Comparison of ENCODE assay signal across 8 mouse cellular contexts in the genomic region with DNA sequence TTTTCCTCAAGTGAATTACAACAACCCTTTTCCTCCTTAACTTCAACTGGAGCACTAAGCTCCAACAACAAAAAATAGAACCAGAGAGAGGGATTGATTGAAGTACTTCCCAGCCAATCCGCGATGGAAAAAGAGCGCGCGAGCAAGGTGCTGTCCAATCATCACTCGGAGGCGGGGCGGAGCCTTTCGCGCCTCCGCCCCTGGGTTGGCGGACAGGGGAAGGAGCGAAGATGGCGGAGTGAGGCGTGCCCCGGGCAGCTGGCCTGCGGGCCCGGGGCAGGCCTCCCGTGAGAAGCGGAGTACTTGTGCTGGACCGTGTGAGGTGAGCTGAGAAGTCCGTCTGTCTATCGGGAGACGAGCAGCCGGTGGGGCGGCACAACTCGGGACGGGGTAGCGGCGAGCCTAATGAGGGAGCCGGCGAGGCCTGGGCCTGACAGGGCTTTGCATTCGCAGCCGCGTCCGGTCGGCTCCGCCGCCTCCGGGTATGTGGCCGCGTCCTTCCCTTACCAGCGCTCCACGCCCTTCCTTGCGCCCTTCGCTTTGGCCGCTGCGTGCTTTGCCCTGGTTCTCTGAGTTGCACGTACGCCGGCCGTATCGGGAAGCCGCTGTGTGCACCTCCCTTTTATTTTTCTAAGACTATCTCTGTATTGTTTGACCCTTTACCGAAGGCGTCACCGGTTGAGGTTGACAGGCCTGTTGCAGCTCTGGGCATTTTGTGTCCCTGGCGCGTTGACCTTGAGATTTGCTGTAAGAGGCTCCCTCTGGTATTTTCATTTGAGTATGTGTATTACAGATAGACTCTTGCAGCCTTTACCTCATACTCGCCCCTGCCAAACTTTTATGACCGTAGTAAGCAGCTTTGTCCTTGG. TPM values are rescaled to one million over a fixed set of nuclear protein-coding genes. Genes with fewer than 3 reads are reported as not detected.
A peak's percentile ranks its signal among the peaks of the same experiment; 100 is the strongest.
DNase-seq lines count a peak whose midpoint lies in the region; ATAC-seq lines count a peak whose summit lies in the region.

No protein-coding gene starts in this region.

- H3K4me2 ChIP-seq in lung, embryonic 16.5 days (ENCODE audit: low read depth, low read length), result peak overlapping the region; percentile 71

- peaks cover 15% of the 10 kb centered on the region for H3K36me3 ChIP-seq in lung, embryonic 16.5 days (ENCODE audit: control insufficient read depth, insufficient read depth, low read length)

- DNase-seq in MEL-GATA-1-ER (ENCODE audit: extremely low read depth, low read depth), result peak; percentile 98
- DNase-seq in cerebellum, adult 8-10 months, result peak; percentile 98
- DNase-seq in forelimb bud, embryonic 11.5 days (ENCODE audit: low read depth, low spot score), result peak; percentile 99
- peak; percentile 95 for DNase-seq in layer of hippocampus, adult 9-10 months (ENCODE audit: low spot score)
- DNase-seq in ovary, postnatal 10 days (ENCODE audit: low spot score), result peak; percentile 88
- peak; percentile 91 to 97 for DNase-seq in thymus, postnatal 10 days (ENCODE audit: low spot score in 2 of 2)

- H3K4me1 ChIP-seq in lung, embryonic 16.5 days (replicated peaks; ENCODE audit: control insufficient read depth, insufficient read depth, low read length), result peaks cover 6% of the 10 kb centered on the region

- H3K9me3 ChIP-seq in lung, embryonic 16.5 days (ENCODE audit: control insufficient read depth, low read length), result no peaks in the 10 kb centered on the region

- ATAC-seq in hematopoietic stem cell, adult 5-6 weeks (replicated peaks in 1 of 2; ENCODE audit: insufficient read depth in 1 of 2, low FRiP score in 2 of 2, low TSS enrichment in 1 of 2, low read depth in 1 of 2, poor library complexity in 2 of 2, severe bottlenecking in 2 of 2), result peak; percentile 98
- ATAC-seq in lung, embryonic 16.5 days (ENCODE audit: low read depth), result peak; percentile 99

- WGBS in lung, embryonic 16.5 days, result under 1% methylated on average over 60 of the region's 61 CpGs

- peak overlapping the region; percentile 93 for H3K9ac ChIP-seq in lung, embryonic 16.5 days (ENCODE audit: low read length)

- H3K4me3 ChIP-seq in lung, embryonic 16.5 days (ENCODE audit: low read length), result peak overlapping the region; percentile 81

- peak overlapping the region; percentile 87 for H3K27ac ChIP-seq in lung, embryonic 16.5 days (ENCODE audit: low read length)

- no peaks in the 10 kb centered on the region for H3K27me3 ChIP-seq in lung, embryonic 16.5 days (ENCODE audit: control insufficient read depth, insufficient read depth, low read depth, low read length)

RNA-seq across cellular contexts. Expression of gene Nusap1, which starts 23.8 kb away (rescaled TPM):
- total RNA-seq in hematopoietic stem cell, adult 5-6 weeks (2017), result 80.2 and 97.9 TPM in 2 replicates
- polyA plus RNA-seq in lung, embryonic 16.5 days (2015; fragmentation: Nextera tagmentation; extraction: Ambion mirVana), result 81.3 and 93.7 TPM in 2 replicates

RNA-seq across cellular contexts. Expression of gene Oip5, which starts 23.9 kb away (rescaled TPM):
- total RNA-seq in hematopoietic stem cell, adult 5-6 weeks (2017), result 20.5 and 22.9 TPM in 2 replicates
- 27.8 and 29.1 TPM in 2 replicates for polyA plus RNA-seq in lung, embryonic 16.5 days (2015; fragmentation: Nextera tagmentation; extraction: Ambion mirVana)

RNA-seq across cellular contexts. Expression of gene Chp1, which starts 46.9 kb away (rescaled TPM):
- 51.5 and 65.8 TPM in 2 replicates for total RNA-seq in hematopoietic stem cell, adult 5-6 weeks (2017)
- 61.0 and 66.9 TPM in 2 replicates for polyA plus RNA-seq in lung, embryonic 16.5 days (2015; fragmentation: Nextera tagmentation; extraction: Ambion mirVana)

RNA-seq across cellular contexts. Expression of gene Exd1, which starts 46.9 kb away (rescaled TPM):
- 0.13 TPM in 1 of 2 replicates, not detected in the other for total RNA-seq in hematopoietic stem cell, adult 5-6 weeks (2017)
- polyA plus RNA-seq in lung, embryonic 16.5 days (2015; fragmentation: Nextera tagmentation; extraction: Ambion mirVana), result 0.20 and 0.64 TPM in 2 replicates

Comparison
In these comparisons a context has a peak if more than half of its experiments do, and no peak if none do; other contexts are left out.
1. Peak in every context shown above with its lines: DNase-seq, ATAC-seq, H3K4me3 ChIP-seq and H3K27ac ChIP-seq.